Mouse (Mus musculus): ENCODE data around the gene Abhd17c. TPM values are rescaled to one million over a fixed set of nuclear protein-coding genes. Genes with fewer than 3 reads are reported as not detected.

The Abhd17c gene
- polyA plus RNA-seq, 1 experiment: 29.2 TPM

GRCm38 (mm10) chr7:84174655-84175448, 23.2 kb upstream of the Abhd17c start:
- no peak for TF ChIP-seq POLR2A (IDR thresholded peaks at IDR 0.05; ENCODE audit: borderline replicate concordance, control insufficient read depth, low read depth, low read length)
- no peak for TF ChIP-seq CTCF (IDR thresholded peaks at IDR 0.05; ENCODE audit: control insufficient read depth, insufficient read depth, low read length)
- H3K4me1 ChIP-seq (ENCODE audit: control insufficient read depth, insufficient read depth, low read length): no peaks in the 10 kb centered on the region; the same call in none of the 2 replicates
- no peak overlapping the region for H3K4me3 ChIP-seq (replicated peaks; ENCODE audit: control insufficient read depth, low read depth, low read length)
- no peak overlapping the region for H3K27ac ChIP-seq (ENCODE audit: control insufficient read depth, insufficient read depth, low read depth, low read length, poor library complexity)
- 86% methylated on average over 11 of the region's 11 CpGs for WGBS

- Histone ChIP-seq H3K27ac (ENCODE audit: control insufficient read depth, insufficient read depth, low read depth, low read length, poor library complexity) (no peak overlapping the region; the same call in 1 of the 2 replicates), H3K4me1 (ENCODE audit: control insufficient read depth, insufficient read depth, low read length) (no peaks in the 10 kb centered on the region; the same call in none of the 2 replicates), H3K4me3 (replicated peaks; ENCODE audit: control insufficient read depth, low read depth, low read length) (no peak overlapping the region)
- no peak for TF ChIP-seq CTCF (IDR thresholded peaks at IDR 0.05; ENCODE audit: control insufficient read depth, insufficient read depth, low read length)
- no peak for TF ChIP-seq POLR2A (IDR thresholded peaks at IDR 0.05; ENCODE audit: borderline replicate concordance, control insufficient read depth, low read depth, low read length)
- WGBS: 34% methylated on average over 4 of the region's 4 CpGs
Observed at GRCm38 (mm10) chr7:84173394-84173793, 21.7 kb upstream of the Abhd17c start.

GRCm38 (mm10) chr7:84171177-84171787, 19.6 kb upstream of the Abhd17c start:
- no peaks in the 10 kb centered on the region; the same call in none of the 2 replicates for H3K4me1 ChIP-seq (ENCODE audit: control insufficient read depth, insufficient read depth, low read length)
- H3K4me3 ChIP-seq (replicated peaks; ENCODE audit: control insufficient read depth, low read depth, low read length): no peak overlapping the region
- WGBS: 57% methylated on average over 1 of the region's 1 CpGs
- no peak for TF ChIP-seq POLR2A (IDR thresholded peaks at IDR 0.05; ENCODE audit: borderline replicate concordance, control insufficient read depth, low read depth, low read length)
- no peak for TF ChIP-seq CTCF (IDR thresholded peaks at IDR 0.05; ENCODE audit: control insufficient read depth, insufficient read depth, low read length)
- no peak overlapping the region for H3K27ac ChIP-seq (ENCODE audit: control insufficient read depth, insufficient read depth, low read depth, low read length, poor library complexity)

GRCm38 (mm10) chr7:84168355-84168754, 16.7 kb upstream of the Abhd17c start:
- TF ChIP-seq CTCF (IDR thresholded peaks at IDR 0.05; ENCODE audit: control insufficient read depth, insufficient read depth, low read length) (no peak), POLR2A (IDR thresholded peaks at IDR 0.05; ENCODE audit: borderline replicate concordance, control insufficient read depth, low read depth, low read length) (no peak)
- Histone ChIP-seq H3K4me3 (replicated peaks; ENCODE audit: control insufficient read depth, low read depth, low read length) (no peak overlapping the region), H3K27ac (ENCODE audit: control insufficient read depth, insufficient read depth, low read depth, low read length, poor library complexity) (no peak overlapping the region), H3K4me1 (ENCODE audit: control insufficient read depth, insufficient read depth, low read length) (peaks cover 7% of the 10 kb centered on the region)
- WGBS: 81% methylated on average over 2 of the region's 2 CpGs

- no peak for TF ChIP-seq POLR2A (IDR thresholded peaks at IDR 0.05; ENCODE audit: borderline replicate concordance, control insufficient read depth, low read depth, low read length)
- no peak overlapping the region for H3K4me3 ChIP-seq (replicated peaks; ENCODE audit: control insufficient read depth, low read depth, low read length)
- peaks cover 7% of the 10 kb centered on the region for H3K4me1 ChIP-seq (ENCODE audit: control insufficient read depth, insufficient read depth, low read length)
- no peak overlapping the region for H3K27ac ChIP-seq (ENCODE audit: control insufficient read depth, insufficient read depth, low read depth, low read length, poor library complexity)
- 62% methylated on average over 4 of the region's 4 CpGs for WGBS
Observed at GRCm38 (mm10) chr7:84166721-84167419, 15.2 kb upstream of the Abhd17c start.

GRCm38 (mm10) chr7:84166007-84166406, 14.3 kb upstream of the Abhd17c start:
- no peak for TF ChIP-seq CTCF (IDR thresholded peaks at IDR 0.05; ENCODE audit: control insufficient read depth, insufficient read depth, low read length)
- TF ChIP-seq POLR2A (IDR thresholded peaks at IDR 0.05; ENCODE audit: borderline replicate concordance, control insufficient read depth, low read depth, low read length): no peak
- WGBS: 70% methylated on average over 1 of the region's 1 CpGs
- Histone ChIP-seq H3K4me3 (replicated peaks; ENCODE audit: control insufficient read depth, low read depth, low read length) (no peak overlapping the region), H3K4me1 (ENCODE audit: control insufficient read depth, insufficient read depth, low read length) (peaks cover 7% of the 10 kb centered on the region), H3K27ac (ENCODE audit: control insufficient read depth, insufficient read depth, low read depth, low read length, poor library complexity) (no peak overlapping the region)

- Histone ChIP-seq H3K4me3 (replicated peaks; ENCODE audit: control insufficient read depth, low read depth, low read length) (no peak overlapping the region), H3K4me1 (ENCODE audit: control insufficient read depth, insufficient read depth, low read length) (peaks cover 7% of the 10 kb centered on the region), H3K27ac (ENCODE audit: control insufficient read depth, insufficient read depth, low read depth, low read length, poor library complexity) (no peak overlapping the region)
- TF ChIP-seq POLR2A (IDR thresholded peaks at IDR 0.05; ENCODE audit: borderline replicate concordance, control insufficient read depth, low read depth, low read length): no peak
- no peak for TF ChIP-seq CTCF (IDR thresholded peaks at IDR 0.05; ENCODE audit: control insufficient read depth, insufficient read depth, low read length)
- WGBS: 61% methylated on average over 3 of the region's 3 CpGs
Observed at GRCm38 (mm10) chr7:84165288-84165687, 13.6 kb upstream of the Abhd17c start.

GRCm38 (mm10) chr7:84164880-84165279, 13.2 kb upstream of the Abhd17c start:
- TF ChIP-seq CTCF (IDR thresholded peaks at IDR 0.05; ENCODE audit: control insufficient read depth, insufficient read depth, low read length): no peak
- no peak for TF ChIP-seq POLR2A (IDR thresholded peaks at IDR 0.05; ENCODE audit: borderline replicate concordance, control insufficient read depth, low read depth, low read length)
- H3K4me3 ChIP-seq (replicated peaks; ENCODE audit: control insufficient read depth, low read depth, low read length): no peak overlapping the region
- no peak overlapping the region for H3K27ac ChIP-seq (ENCODE audit: control insufficient read depth, insufficient read depth, low read depth, low read length, poor library complexity)
- H3K4me1 ChIP-seq (ENCODE audit: control insufficient read depth, insufficient read depth, low read length): peaks cover 7% of the 10 kb centered on the region
- WGBS: 43% methylated on average over 4 of the region's 4 CpGs

All from bone marrow, adult 2 months (tissue).